Mouse (Mus musculus) A20 (cell line): ENCODE measurements around the gene Bola1.
"Not testable (repeated sequence)": the region's sequence is repeated elsewhere in the genome, so short reads cannot be mapped to it uniquely, and the experiment has no call there.

Source experiments
- DNase-seq: peaks from one replicate; pipeline ENCODE4 v3.0.0-alpha.2; 2011; ENCODE audit warnings: low read depth, low spot score

Gene Bola1

GRCm38 (mm10) chr3:96226695-96227648, 7.5 kb upstream of the Bola1 start:
- DNase-seq: no peak

GRCm38 (mm10) chr3:96225421-96225820, 5.9 kb upstream of the Bola1 start:
- peak; percentile 32 for DNase-seq

- no peak for DNase-seq
Observed at GRCm38 (mm10) chr3:96222774-96223173, 3.3 kb upstream of the Bola1 start.

GRCm38 (mm10) chr3:96221640-96222038, 2.1 kb upstream of the Bola1 start:
- DNase-seq: no peak

- peak; percentile 94 for DNase-seq
Observed at GRCm38 (mm10) chr3:96220765-96221639, 1.5 kb upstream of the Bola1 start, which contains the start of the genes Hist2h2ac and Hist2h2be. TSS of gene Hist2h2ac (minus strand) at chr3:96220880. TSS of gene Hist2h2be (plus strand) at chr3:96221119.

GRCm38 (mm10) chr3:96220131-96220764, 739 bp upstream of the Bola1 start:
- not testable (repeated sequence) for DNase-seq

GRCm38 (mm10) chr3:96219191-96219641, 293 bp downstream of the Bola1 start:
- DNase-seq: peak; percentile 81

GRCm38 (mm10) chr3:96209242-96209641, 10.3 kb downstream of the Bola1 start:
- DNase-seq: no peak

GRCm38 (mm10) chr3:96207819-96208218, 11.7 kb downstream of the Bola1 start:
- DNase-seq: no peak

GRCm38 (mm10) chr3:96199731-96200130, 19.8 kb downstream of the Bola1 start:
- DNase-seq: peak; percentile 70

GRCm38 (mm10) chr3:96198601-96199251, 20.8 kb downstream of the Bola1 start:
- not testable (repeated sequence) for DNase-seq

- DNase-seq: peak; percentile 79
Observed at GRCm38 (mm10) chr3:96198181-96198580, 21.3 kb downstream of the Bola1 start.

GRCm38 (mm10) chr3:96197129-96197749, 22.3 kb downstream of the Bola1 start:
- DNase-seq: peak; percentile 94

GRCm38 (mm10) chr3:96196437-96197128, 22.9 kb downstream of the Bola1 start:
- peak; percentile 43 for DNase-seq

GRCm38 (mm10) chr3:96195616-96196313, 23.7 kb downstream of the Bola1 start:
- DNase-seq: peak; percentile 27

- no peak for DNase-seq
Observed at GRCm38 (mm10) chr3:96194966-96195365, 24.5 kb downstream of the Bola1 start.

GRCm38 (mm10) chr3:96192977-96193376, 26.5 kb downstream of the Bola1 start:
- DNase-seq: no peak

GRCm38 (mm10) chr3:96182382-96182776, 37.1 kb downstream of the Bola1 start:
- no peak for DNase-seq
